Mouse (Mus musculus): Measurements from ENCODE around the gene Actn2. TPM values are rescaled to one million over a fixed set of nuclear protein-coding genes. Genes with fewer than 3 reads are reported as not detected.

The Actn2 gene
- polyA plus RNA-seq, 1 experiment from 2014 or later = 5.4 TPM

DNA sequence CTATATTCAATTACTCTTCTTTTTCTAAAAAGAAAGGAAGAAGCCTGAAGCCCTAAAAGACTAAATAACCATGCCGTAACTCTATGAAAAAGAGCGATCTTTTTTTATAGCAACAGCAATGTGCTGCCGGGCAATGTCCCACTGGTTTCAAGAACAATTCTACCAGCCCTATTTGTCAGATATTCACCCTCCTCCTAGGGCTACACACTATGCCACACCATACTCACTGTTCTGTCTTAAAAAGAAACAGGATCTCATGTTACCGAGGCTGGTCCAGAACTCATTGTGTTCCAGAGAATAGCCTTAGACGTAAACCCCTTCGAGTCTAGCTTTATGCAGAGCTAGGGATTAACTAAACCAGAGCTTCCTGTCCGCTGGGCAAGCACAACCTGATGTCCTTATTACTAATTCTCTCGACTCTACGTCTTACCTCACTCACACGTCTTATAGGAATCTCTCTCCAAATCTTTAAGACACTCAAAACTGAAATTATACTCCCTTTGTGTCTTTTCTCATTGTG, 83.6 kb downstream of the Actn2 start:
- Histone ChIP-seq H3K4me2 (ENCODE audit: low read depth, low read length) (peak overlapping the region; percentile 73), H3K27me3 (ENCODE audit: control insufficient read depth, insufficient read depth, low read length) (no peaks in the 10 kb centered on the region), H3K9ac (replicated peaks; ENCODE audit: low read depth, low read length) (no peak overlapping the region; the same call in 1 of the 2 replicates), H3K27ac (ENCODE audit: low read depth, low read length) (no peak overlapping the region), H3K4me3 (ENCODE audit: low read depth, low read length) (peak overlapping the region; percentile 70), H3K36me3 (ENCODE audit: control insufficient read depth, insufficient read depth, low read length) (no peaks in the 10 kb centered on the region), H3K4me1 (ENCODE audit: control insufficient read depth, insufficient read depth, low read length) (peaks cover 6% of the 10 kb centered on the region; the same call in 1 of the 2 replicates), H3K9me3 (ENCODE audit: control insufficient read depth, low read length) (no peaks in the 10 kb centered on the region)
- WGBS = 8% methylated on average over 10 of the region's 10 CpGs
- ATAC-seq (ENCODE audit: low read depth) = no peak

DNA sequence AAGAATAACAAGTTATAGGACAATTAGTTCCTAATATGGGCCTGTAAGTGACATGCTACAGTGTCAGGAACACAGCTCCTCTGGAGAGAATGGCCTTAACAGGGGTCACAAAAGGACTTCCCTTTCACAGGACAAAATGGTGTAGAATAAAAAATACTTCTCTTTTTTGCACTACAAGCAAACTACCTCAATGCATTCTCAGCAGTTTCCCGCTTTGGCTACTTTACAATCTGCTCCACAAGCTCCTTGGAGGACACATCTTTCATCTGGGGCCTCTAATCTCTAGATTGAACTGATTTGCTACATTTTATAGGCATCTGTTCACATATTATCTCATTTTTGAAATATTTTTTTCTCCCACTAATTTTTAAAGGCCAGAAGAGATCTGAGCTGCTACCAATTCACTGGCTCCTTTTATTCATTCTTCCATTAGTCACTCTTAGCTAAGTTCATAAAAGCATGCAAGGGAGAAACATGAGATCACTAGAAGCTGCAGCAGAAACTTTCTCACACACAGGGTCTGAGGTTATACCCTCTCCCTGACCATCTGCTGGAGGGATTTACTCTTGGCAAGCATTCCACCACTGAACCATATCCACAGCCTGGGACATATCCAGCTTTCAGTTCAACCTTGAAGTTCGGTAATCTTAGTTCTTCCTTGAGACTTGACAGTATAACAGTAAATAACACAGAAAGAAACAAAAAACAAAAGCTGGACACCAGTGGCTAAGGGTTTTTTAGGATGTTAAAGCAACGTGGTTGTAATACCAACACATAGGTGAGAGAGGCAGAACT, 84.5 kb downstream of the Actn2 start:
- H3K36me3 ChIP-seq (ENCODE audit: control insufficient read depth, insufficient read depth, low read length) = no peaks in the 10 kb centered on the region
- H3K4me2 ChIP-seq (ENCODE audit: low read depth, low read length) = peak overlapping the region; percentile 73; the same call in 1 of the 2 replicates
- ATAC-seq (ENCODE audit: low read depth) = no peak
- no peak overlapping the region for H3K27ac ChIP-seq (ENCODE audit: low read depth, low read length)
- no peaks in the 10 kb centered on the region for H3K27me3 ChIP-seq (ENCODE audit: control insufficient read depth, insufficient read depth, low read length)
- WGBS = 72% methylated on average over 3 of the region's 3 CpGs
- H3K9me3 ChIP-seq (ENCODE audit: control insufficient read depth, low read length) = no peaks in the 10 kb centered on the region
- no peak overlapping the region; the same call in 1 of the 2 replicates for H3K4me3 ChIP-seq (ENCODE audit: low read depth, low read length)
- H3K4me1 ChIP-seq (ENCODE audit: control insufficient read depth, insufficient read depth, low read length) = peaks cover 6% of the 10 kb centered on the region; the same call in 1 of the 2 replicates
- no peak overlapping the region for H3K9ac ChIP-seq (replicated peaks; ENCODE audit: low read depth, low read length)

GRCm38 (mm10) chr13:12250496-12250895, 90.1 kb downstream of the Actn2 start:
- WGBS = 98% methylated on average over 3 of the region's 3 CpGs
- no peak for ATAC-seq (ENCODE audit: low read depth)
- no peaks in the 10 kb centered on the region for H3K9me3 ChIP-seq (ENCODE audit: control insufficient read depth, low read length)
- H3K4me1 ChIP-seq (ENCODE audit: control insufficient read depth, insufficient read depth, low read length) = no peaks in the 10 kb centered on the region
- no peak overlapping the region for H3K4me2 ChIP-seq (ENCODE audit: low read depth, low read length)
- H3K4me3 ChIP-seq (ENCODE audit: low read depth, low read length) = no peak overlapping the region
- no peak overlapping the region for H3K27ac ChIP-seq (ENCODE audit: low read depth, low read length)
- no peaks in the 10 kb centered on the region; the same call in 1 of the 2 replicates for H3K36me3 ChIP-seq (ENCODE audit: control insufficient read depth, insufficient read depth, low read length)
- no peak overlapping the region for H3K9ac ChIP-seq (replicated peaks; ENCODE audit: low read depth, low read length)
- H3K27me3 ChIP-seq (ENCODE audit: control insufficient read depth, insufficient read depth, low read length) = no peaks in the 10 kb centered on the region

GRCm38 (mm10) chr13:12249195-12249898, 91.2 kb downstream of the Actn2 start:
- 90% methylated on average over 8 of the region's 8 CpGs for WGBS

GRCm38 (mm10) chr13:12245938-12246337, 94.6 kb downstream of the Actn2 start:
- Histone ChIP-seq H3K4me2 (ENCODE audit: low read depth, low read length) (no peak overlapping the region), H3K27ac (ENCODE audit: low read depth, low read length) (no peak overlapping the region), H3K4me1 (ENCODE audit: control insufficient read depth, insufficient read depth, low read length) (no peaks in the 10 kb centered on the region), H3K9me3 (ENCODE audit: control insufficient read depth, low read length) (no peaks in the 10 kb centered on the region), H3K27me3 (ENCODE audit: control insufficient read depth, insufficient read depth, low read length) (no peaks in the 10 kb centered on the region), H3K36me3 (ENCODE audit: control insufficient read depth, insufficient read depth, low read length) (peaks cover 5% of the 10 kb centered on the region), H3K4me3 (ENCODE audit: low read depth, low read length) (no peak overlapping the region), H3K9ac (replicated peaks; ENCODE audit: low read depth, low read length) (no peak overlapping the region)
- ATAC-seq (ENCODE audit: low read depth) = no peak
- WGBS = 97% methylated on average over 2 of the region's 2 CpGs

More at GRCm38 (mm10) chr13:12249195-12249898, 91.2 kb downstream of the Actn2 start:
- H3K4me2 ChIP-seq (ENCODE audit: low read depth, low read length) = no peak overlapping the region
- H3K9ac ChIP-seq (replicated peaks; ENCODE audit: low read depth, low read length) = no peak overlapping the region
- no peaks in the 10 kb centered on the region for H3K27me3 ChIP-seq (ENCODE audit: control insufficient read depth, insufficient read depth, low read length)
- no peaks in the 10 kb centered on the region; the same call in 1 of the 2 replicates for H3K36me3 ChIP-seq (ENCODE audit: control insufficient read depth, insufficient read depth, low read length)
- H3K4me3 ChIP-seq (ENCODE audit: low read depth, low read length) = no peak overlapping the region
- no peaks in the 10 kb centered on the region for H3K9me3 ChIP-seq (ENCODE audit: control insufficient read depth, low read length)
- no peak overlapping the region for H3K27ac ChIP-seq (ENCODE audit: low read depth, low read length)
- no peaks in the 10 kb centered on the region for H3K4me1 ChIP-seq (ENCODE audit: control insufficient read depth, insufficient read depth, low read length)
- no peak for ATAC-seq (ENCODE audit: low read depth)

DNA sequence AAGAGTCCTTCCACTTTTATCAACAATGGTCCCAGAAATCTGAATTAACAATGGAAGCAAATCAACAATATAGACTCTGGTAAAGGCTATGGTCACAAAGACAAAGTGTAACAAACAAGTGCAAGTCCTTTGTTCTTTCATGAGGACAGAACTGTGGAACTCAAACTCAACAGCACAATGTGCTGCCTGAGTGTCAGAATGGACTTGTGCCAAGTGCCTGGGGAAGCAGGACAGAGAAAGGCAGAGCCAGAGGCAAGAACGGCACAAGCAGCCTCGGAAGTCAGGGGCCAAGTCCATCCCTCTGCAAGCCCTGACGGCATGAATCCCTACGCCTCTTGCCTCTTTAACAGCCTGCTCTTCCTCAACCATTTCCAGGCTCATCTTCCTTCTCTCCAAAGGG, 96.6 kb downstream of the Actn2 start:
- H3K36me3 ChIP-seq (ENCODE audit: control insufficient read depth, insufficient read depth, low read length) = peaks cover 5% of the 10 kb centered on the region

GRCm38 (mm10) chr13:12232141-12232540, 108.4 kb downstream of the Actn2 start:
- Histone ChIP-seq H3K27me3 (ENCODE audit: control insufficient read depth, insufficient read depth, low read length) (no peaks in the 10 kb centered on the region), H3K27ac (ENCODE audit: low read depth, low read length) (no peak overlapping the region), H3K36me3 (ENCODE audit: control insufficient read depth, insufficient read depth, low read length) (peaks cover 18% of the 10 kb centered on the region), H3K4me3 (ENCODE audit: low read depth, low read length) (no peak overlapping the region), H3K9ac (replicated peaks; ENCODE audit: low read depth, low read length) (no peak overlapping the region), H3K4me1 (ENCODE audit: control insufficient read depth, insufficient read depth, low read length) (no peaks in the 10 kb centered on the region), H3K9me3 (ENCODE audit: control insufficient read depth, low read length) (no peaks in the 10 kb centered on the region), H3K4me2 (ENCODE audit: low read depth, low read length) (no peak overlapping the region)
- ATAC-seq (ENCODE audit: low read depth) = no peak
- 95% methylated on average over 4 of the region's 4 CpGs for WGBS

More for the DNA sequence above, 96.6 kb downstream of the Actn2 start:
- no peak for ATAC-seq (ENCODE audit: low read depth)
- Histone ChIP-seq H3K27ac (ENCODE audit: low read depth, low read length) (no peak overlapping the region), H3K9ac (replicated peaks; ENCODE audit: low read depth, low read length) (no peak overlapping the region), H3K4me1 (ENCODE audit: control insufficient read depth, insufficient read depth, low read length) (no peaks in the 10 kb centered on the region), H3K9me3 (ENCODE audit: control insufficient read depth, low read length) (no peaks in the 10 kb centered on the region), H3K4me3 (ENCODE audit: low read depth, low read length) (no peak overlapping the region), H3K27me3 (ENCODE audit: control insufficient read depth, insufficient read depth, low read length) (no peaks in the 10 kb centered on the region), H3K4me2 (ENCODE audit: low read depth, low read length) (no peak overlapping the region)
- 70% methylated on average over 4 of the region's 4 CpGs for WGBS

- WGBS = 96% methylated on average over 4 of the region's 4 CpGs
- Histone ChIP-seq H3K27ac (ENCODE audit: low read depth, low read length) (no peak overlapping the region), H3K4me2 (ENCODE audit: low read depth, low read length) (no peak overlapping the region), H3K36me3 (ENCODE audit: control insufficient read depth, insufficient read depth, low read length) (peaks cover 18% of the 10 kb centered on the region), H3K4me3 (ENCODE audit: low read depth, low read length) (no peak overlapping the region), H3K9me3 (ENCODE audit: control insufficient read depth, low read length) (no peaks in the 10 kb centered on the region), H3K4me1 (ENCODE audit: control insufficient read depth, insufficient read depth, low read length) (no peaks in the 10 kb centered on the region), H3K9ac (replicated peaks; ENCODE audit: low read depth, low read length) (no peak overlapping the region), H3K27me3 (ENCODE audit: control insufficient read depth, insufficient read depth, low read length) (no peaks in the 10 kb centered on the region)
- ATAC-seq (ENCODE audit: low read depth) = no peak
Measured at GRCm38 (mm10) chr13:12228248-12228647, 112.3 kb downstream of the Actn2 start.

GRCm38 (mm10) chr13:12227606-12228005, 113.0 kb downstream of the Actn2 start:
- Histone ChIP-seq H3K4me1 (ENCODE audit: control insufficient read depth, insufficient read depth, low read length) (no peaks in the 10 kb centered on the region), H3K4me3 (ENCODE audit: low read depth, low read length) (no peak overlapping the region), H3K27ac (ENCODE audit: low read depth, low read length) (no peak overlapping the region), H3K9ac (replicated peaks; ENCODE audit: low read depth, low read length) (no peak overlapping the region), H3K4me2 (ENCODE audit: low read depth, low read length) (no peak overlapping the region), H3K9me3 (ENCODE audit: control insufficient read depth, low read length) (no peaks in the 10 kb centered on the region), H3K27me3 (ENCODE audit: control insufficient read depth, insufficient read depth, low read length) (no peaks in the 10 kb centered on the region), H3K36me3 (ENCODE audit: control insufficient read depth, insufficient read depth, low read length) (peaks cover 15% of the 10 kb centered on the region)
- no peak for ATAC-seq (ENCODE audit: low read depth)
- WGBS = 89% methylated on average over 5 of the region's 5 CpGs

Measured in neural tube, embryonic 14.5 days (tissue).